Mouse (Mus musculus): Measurements from ENCODE around the gene Acbd5.
A peak's percentile ranks its signal among the peaks of the same experiment; 100 is the strongest.

- no peak for TF ChIP-seq CTCF (IDR thresholded peaks at IDR 0.05)
- TF ChIP-seq EP300 (IDR thresholded peaks at IDR 0.05) = peak; percentile 36; the same call in 1 of the 2 replicates
Measured at GRCm38 (mm10) chr2:23021721-23022120, 46.2 kb upstream of the Acbd5 start.
